Mouse (Mus musculus): Measurements from ENCODE around the gene Cfap36.

Gene Cfap36

DNA sequence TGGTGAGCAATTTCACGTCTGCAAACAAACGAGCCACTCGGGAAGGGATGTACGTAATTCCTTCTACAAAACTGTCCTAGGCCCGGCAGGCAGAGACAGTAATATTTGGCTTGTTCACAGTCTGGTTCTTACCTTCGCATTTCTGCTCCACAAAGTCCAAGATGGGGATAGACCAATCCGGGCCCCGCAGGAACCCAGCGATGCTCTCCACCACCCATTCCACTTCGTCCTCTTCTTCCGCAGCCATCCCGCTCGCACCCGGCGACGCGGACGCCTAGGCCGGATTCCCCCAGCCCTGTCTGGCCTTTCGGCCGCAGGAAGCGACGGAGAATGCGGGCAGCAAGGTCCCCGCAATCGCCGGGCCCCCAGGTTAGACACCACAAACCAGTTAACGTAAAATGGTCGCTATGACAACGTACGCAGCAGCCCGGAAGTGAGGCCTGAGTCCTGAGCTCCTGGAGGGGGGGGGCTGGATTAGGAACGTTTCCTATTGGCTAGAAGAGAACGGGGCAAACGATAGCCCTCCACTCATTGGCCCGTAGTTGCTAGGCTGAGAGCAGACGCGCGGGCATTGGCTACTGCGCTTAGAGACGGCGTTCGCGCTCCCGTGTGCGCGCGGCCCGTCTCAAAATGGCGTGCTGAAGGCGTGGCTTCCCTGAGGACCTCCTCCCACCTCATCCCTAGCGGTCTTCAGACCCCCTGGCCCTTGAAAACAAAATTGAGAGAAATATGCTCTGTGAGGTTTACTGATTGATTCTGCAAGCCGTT, at the start of gene Cfap36:
Cfap36 (minus strand) TSS at position 527 of the 768 bp plus-strand sequence.
- peak; percentile 97 for DNase-seq

DNA sequence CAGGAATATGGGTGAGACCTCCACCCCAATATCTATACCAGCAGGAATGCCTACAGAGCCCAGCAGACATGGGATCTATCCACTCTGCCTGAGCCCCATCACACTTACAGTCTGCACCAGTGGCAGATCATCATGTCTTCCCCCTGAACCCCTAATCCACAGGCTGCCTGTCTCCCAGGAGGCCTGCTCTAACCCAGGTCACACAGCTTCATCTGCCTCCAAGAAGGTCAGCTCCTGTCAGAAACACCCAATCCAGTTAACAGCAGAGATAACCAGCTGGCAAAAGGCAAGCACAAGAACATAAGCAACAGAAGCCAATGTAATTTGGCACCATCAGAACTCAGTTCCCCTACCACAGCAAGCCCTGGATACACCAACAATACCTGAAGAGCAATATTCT, 40.1 kb upstream of the Cfap36 start:
- DNase-seq, result no peak

DNA sequence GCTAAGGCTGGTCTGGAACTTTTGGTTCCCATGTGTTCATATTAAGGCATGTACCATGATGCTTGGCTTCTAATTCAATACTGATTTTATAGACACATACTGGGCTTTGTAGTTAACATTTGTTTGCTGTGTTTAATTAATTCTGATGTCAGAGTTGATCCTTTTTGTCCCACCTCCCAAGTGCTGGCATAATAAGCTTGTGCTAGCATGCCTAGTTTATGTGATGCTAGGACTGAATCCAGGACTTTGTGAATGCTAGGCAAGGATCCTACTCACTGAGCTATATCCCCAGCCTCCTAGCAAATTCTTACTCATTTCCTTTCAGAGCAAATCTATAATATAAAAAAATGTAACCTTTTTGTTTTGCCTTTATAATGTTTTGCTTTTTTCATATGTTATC, 38.8 kb upstream of the Cfap36 start:
- DNase-seq, result no peak

DNA sequence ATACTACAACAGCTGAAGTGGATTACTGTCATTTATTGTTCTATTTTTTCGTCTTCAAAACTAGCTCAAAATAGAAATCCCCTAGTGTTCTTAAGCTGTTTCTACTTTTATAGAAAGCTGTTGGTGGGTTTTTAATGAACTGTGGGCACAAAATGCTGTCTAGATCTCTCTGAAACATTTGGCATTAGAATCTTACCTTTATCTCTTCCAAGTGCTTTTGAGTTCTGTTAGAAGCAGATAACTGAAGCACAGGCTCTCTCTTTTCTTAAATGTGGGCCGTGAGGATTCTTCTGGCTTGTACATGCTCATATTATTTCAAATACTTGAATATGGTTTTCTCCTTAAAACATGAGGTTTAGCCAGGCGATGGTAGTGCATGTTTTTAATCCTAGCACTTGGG, 27.5 kb upstream of the Cfap36 start:
- no peak for DNase-seq

DNA sequence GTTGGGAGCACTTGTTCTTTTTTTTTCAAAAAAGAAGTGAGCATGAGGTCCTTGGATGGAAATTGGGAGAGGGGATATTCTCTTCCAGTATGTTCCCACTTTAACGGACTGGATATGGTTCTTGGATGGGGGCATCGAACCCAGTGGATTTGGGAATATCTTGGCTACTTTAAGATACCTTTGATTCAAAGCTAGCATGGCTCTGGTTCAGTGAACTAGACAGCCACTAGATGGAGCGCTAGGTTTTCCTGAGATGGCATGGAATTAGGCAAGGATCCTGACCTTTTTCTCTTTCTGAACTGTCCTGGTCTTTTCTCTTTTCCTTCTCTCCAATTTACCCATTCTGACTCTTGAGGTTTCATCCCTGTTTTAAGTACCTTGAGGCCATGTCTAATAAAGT, 20.6 kb upstream of the Cfap36 start:
- peak; percentile 10 for DNase-seq

DNA sequence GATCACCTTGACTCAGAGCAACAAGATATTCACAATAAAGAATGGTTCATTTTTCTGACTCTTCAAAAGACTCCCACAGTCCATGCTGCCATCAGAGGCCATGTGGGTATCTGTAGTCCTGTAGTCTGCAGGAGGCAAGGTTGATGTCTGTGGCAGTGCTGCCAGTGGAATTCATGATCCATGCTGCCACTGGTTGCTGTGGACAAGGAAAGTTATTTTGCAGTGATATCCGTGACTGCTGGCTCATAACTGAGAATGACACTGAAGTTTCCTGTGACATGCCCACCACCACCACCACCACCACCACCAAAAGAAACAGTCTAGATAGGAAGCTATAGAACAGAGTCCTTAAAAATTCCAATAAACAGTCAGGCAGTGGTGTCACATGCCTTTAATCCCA, 7.4 kb upstream of the Cfap36 start:
- DNase-seq, result no peak

DNA sequence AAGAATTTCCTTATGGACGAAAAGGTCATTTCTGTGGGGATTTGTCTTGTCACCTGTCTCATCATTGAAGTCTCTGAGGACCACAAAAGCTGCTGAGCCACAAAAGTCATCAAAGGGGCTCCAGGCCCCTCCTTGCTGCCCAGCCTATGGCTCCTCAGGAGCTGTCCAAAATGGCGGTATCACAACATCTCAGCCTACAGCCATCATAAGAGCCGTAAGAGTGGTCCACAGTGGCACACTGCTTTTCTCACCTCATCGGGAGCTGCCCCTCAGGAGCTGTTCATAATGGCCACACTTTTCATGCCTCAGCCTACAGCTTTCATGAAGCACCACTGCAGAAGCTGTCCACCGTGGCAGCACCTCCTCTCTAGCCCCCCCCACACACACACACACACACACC, 1.2 kb upstream of the Cfap36 start:
- DNase-seq, result no peak

DNA sequence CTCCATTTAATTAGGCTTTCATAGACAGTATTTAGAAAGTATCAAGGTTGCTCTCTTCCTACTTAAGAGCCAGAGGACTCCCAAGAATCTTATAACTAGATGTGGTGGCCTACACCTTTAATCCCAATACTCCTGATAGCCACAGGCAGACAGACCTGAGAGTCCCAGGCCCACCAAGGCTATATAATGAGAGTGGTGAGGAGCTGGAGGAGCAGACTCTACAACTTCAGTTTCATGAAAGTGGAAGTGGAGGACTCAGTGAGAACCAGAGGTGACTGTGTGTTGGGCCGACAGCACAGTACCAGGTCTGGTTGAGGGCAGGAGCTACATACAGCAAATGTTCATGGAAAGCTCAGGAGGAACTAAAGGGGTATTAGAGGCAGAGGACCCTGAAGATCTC, 516 bp upstream of the Cfap36 start:
- DNase-seq, result no peak

DNA sequence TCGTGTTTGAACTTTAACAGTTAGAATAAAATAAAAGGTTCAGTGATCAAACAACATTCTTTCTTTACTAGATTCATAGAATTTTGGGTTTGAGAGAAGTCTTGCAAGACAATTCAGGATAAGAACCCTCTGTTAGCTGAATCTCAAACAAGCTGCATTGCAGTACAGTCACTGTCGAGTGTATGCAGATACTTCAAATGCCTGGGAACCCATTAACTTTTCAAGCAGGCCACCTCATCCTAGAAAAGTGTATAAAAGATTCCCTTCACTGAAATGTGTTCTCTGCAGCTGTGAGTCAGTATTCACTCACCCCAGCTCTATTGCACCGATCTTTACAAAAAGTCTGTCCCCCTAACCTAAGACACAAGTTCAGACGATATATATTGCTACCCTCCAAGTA, 1.2 kb downstream of the Cfap36 start:
- DNase-seq, result no peak

DNA sequence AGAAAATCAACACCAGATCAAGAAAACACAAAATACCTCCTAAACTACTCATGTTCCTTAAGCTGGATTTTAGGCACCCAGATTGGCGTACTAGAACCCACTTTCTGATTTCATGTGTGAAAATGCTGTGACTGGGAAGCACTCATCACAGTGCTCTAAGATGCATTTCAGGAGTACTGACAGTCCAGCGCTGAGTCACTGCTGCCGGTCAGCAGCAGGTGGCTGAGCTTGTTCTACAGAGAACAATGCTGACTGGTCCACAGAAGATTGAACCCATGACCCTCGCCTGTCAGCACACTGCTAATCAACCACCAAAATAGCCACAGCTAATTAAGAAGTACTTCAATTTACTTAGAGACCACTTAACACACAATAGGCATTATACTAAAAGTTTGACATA, 5.2 kb downstream of the Cfap36 start:
- no peak for DNase-seq

DNA sequence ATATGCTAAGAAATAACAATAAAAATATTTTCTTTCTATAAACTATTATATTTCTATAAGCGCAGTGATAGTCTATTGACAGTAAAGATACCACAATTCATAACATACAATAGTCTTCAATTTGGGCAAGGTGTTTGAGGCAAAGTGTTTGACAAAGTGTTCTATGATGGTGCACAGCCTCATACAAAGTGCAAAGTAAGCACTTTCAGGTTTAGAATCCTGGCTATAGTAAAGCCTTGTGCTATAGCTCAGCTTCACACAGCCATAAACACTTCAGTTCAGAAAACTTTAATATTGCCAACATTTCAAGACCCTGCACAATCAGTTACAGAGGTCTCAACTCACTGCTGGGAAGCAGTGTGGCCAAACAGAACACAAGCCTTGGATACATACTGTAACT, 7.9 kb downstream of the Cfap36 start:
- DNase-seq, result no peak

DNA sequence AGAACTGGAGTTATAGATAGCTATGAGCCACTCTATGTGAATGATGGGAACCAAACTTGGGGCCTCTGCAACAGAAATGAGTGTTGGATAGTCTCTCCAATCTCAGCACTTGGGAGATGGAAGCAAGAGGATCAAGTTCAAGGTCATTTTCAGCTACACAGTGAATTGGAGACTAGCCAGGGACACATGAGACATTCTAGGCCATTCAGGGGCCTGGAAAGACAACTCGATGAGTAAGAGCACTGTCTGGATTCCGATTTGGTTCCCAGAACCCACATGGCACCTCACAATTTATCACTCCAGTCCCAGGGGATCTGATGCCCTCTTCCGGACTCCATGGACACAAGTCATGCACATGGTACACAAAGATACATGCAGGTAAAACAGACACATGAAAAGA, 8.7 kb downstream of the Cfap36 start:
- no peak for DNase-seq

DNA sequence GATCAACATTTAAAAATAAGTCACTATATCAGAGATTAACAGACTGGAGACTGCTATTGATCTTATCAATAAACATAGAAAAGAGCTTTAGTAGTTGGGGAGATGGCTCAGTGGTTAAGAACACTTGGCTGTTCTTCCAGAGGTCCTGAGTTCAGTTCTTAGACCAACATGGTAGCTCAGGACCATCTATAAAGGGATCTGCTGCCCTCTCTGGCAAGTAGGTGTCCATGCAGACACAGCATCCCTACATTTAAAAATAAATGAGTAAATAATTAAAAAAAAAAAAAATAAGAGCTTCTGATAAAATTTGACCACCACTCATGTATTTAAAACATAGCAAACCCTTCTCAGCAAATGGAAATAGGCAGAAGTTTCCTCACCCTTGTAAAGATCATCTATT, 9.2 kb downstream of the Cfap36 start:
- DNase-seq, result no peak

DNA sequence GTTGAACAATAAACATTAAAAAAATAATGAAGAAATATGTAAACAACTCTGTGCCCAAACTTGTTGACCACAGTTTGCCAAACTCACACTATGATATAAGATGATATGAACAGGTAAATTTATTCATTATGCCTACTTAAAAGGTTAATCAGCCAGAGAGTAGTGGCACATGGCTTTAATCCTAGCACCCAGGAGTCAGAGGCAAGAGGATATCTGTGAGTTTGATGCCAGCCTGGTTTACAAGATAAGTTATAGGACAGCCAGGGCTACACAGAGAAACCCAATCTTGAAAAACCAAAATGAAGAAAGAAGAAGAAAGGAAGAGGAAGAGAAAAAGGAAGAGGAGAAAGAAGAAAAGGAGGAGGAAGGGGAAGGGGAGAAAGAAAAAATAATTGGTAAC, 9.8 kb downstream of the Cfap36 start:
- no peak for DNase-seq

DNA sequence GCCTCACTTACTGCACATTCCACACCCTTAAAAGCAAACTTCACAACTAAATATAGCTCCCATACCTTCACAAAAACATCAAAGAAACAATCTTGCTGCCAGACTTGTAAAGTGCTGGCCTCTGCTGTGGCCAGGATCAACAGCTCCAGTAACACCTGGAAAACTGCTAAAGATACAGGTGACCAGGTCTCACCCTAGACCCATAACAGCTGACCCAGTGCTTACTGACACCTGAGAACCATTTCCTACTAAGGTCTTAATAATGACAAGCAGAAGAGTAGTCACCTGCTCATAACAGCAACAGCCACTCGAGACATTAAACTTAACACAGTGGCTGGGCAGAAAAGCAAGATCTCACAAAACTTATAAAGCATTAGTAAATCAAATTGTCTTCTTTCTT, 13.6 kb downstream of the Cfap36 start:
- no peak for DNase-seq

DNA sequence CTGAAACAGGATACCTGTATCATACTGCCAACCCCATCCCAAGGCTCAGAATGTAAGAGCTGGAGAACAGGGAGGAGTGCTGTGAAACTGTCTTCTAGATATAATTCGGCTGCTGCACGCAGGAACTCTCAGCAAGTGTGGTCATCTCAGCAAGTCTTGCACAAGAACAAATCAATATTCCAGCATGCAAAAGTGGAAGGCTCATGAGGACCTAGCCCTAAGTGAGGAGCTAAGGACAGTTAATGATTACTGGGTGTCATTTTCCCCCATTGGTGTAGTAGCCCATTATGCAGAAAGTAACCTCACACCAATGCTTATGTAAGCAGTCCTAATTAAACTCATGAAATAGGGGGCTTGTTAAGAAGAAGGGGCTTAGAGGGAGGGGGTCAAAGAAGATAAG, 18.3 kb downstream of the Cfap36 start:
- no peak for DNase-seq

DNA sequence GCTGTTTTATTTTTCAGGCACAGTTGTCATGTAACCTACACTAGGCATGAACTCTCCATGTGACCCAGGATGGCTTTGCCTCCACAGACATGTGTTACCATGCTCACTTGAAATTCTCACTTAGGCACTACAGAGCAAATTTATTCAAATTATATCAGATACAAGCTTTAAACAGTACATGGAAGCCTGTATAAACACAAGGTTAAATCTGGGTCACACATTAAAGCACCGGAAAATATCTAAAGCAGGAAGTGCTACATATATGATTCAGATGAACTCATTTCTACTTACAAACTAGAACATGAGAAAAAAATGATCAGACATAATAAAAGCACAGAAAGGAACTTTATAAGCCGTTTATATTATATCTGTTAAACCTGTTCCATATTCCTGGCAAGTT, 22.5 kb downstream of the Cfap36 start:
- no peak for DNase-seq

DNA sequence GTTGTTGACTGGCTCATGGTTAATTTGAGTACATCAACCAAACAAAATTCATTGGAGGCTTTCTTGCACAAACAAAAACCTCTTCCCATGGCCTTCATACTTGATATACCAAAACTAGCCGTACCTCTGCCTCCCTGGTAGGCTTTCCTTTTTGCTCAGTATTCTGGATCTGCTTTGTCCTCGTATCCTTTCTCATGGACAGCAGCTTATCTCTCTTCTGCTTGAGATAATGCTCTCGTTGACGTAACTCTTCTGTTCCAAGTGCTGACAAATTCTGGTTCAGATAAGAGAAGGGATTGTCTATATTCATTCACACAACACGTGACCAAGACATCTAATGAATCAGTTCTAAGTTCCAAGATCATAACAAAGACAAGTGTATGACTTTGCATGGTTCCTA, 24.9 kb downstream of the Cfap36 start:
- no peak for DNase-seq

DNA sequence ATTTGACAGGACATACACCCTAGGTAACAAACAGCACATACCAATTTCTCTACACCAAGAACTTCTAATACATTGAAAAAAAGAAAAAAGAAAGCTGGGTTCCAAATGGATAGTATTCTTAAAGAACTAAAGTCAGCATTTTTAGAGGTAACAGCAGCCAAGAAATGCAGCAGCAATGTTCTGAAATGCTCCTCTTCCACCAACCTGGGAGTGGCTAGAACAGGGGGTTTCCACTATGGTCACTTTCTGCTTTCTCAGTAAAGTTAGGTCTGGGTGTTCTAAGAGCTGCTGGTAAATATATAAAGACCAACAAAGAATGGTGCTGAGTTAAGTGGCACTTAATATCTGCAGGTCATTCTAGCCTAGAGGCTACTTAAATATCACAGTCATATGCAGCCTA, 28.2 kb downstream of the Cfap36 start:
- no peak for DNase-seq

DNA sequence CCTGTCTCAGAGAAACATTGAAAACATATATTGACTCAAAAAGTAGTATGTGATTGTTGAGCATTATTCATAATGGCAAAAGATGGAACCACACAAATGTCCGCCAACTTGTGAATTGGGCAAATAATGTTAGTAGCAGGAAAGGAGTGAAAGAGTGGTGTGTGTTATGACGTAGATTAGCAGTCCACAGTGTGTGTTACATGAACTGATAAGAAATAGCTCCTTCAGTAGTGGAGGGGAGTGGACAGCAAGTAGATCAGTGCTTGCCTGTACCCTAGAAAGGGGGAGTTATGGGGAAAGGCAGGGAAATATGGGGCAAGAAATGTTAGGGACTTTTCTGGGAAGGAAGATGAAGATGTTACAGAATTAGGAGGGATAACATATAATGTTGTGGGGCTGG, 31.0 kb downstream of the Cfap36 start:
- no peak for DNase-seq

DNA sequence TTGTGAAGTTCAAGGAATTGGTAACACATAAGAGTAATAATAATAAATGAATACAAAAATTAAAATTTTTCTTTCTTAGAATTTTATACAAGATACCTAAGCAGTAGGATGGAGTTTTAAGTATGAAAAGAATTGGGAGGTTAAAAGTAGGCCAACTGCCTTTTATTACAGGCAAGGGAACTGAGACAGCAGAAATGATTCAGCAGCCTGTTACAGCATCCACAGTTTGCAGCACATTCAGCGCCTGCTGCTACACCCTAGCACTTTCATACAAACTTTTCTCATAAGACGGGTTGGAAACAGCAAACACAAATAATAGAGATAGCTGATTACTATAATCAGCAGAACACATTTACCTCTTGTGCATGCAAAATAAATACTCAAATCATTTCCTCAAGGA, 37.4 kb downstream of the Cfap36 start:
- DNase-seq, result no peak

DNA sequence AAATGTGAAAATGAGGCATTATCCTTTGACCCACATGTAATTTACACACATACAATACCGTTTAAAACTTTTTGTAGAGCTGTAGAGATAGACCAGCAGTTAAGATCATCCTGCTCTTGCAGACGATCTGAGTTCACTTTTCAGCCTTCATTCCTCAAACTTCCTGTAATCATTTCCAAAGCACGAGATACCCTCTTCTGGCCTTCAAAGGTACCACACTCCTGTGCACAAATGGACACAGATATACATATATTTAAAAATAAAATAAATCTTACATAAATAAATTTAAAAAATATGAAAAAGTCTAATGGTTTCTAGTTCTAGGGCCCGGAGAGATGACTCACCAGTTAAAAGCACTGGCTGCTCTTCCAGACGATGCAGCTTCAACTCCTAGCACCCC, 43.6 kb downstream of the Cfap36 start:
- no peak for DNase-seq

DNA sequence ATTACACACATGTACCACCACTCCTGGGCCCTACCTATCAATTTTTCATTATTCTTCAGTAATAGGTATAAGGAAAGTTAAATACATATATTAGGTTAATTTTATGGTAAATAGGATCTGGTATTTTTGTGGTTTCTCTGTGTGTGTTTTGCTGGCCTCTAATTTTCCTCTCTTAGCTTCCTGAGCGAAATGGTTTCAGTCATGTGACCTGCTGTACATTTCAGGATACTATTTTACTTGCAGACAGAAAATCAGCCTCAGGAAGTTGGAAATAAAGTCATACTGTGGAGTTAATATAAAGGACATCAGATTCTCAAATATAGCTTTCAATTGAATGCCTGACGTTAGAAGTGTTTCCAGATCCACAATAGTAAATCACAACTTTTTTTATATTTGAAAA, 58.2 kb downstream of the Cfap36 start:
- DNase-seq, result no peak

DNA sequence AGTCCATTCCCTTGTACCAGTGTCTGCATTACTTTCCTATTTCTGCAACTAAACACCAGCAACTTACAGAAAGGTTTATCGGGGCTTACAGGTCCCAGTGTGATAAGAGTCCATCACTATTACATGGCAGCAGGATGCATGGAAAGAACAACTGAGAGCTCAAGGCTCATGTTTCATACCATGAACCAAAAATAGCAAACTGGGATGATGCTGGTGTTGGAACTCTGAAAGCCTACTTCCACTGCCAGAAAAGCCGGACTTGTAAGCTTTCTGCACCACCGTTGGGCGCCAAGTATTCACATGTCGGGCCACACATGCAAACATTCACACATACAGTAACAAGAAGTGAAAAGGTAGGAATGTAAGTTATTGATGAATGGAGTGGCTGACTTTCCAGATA, 65.5 kb downstream of the Cfap36 start:
- no peak for DNase-seq

DNA sequence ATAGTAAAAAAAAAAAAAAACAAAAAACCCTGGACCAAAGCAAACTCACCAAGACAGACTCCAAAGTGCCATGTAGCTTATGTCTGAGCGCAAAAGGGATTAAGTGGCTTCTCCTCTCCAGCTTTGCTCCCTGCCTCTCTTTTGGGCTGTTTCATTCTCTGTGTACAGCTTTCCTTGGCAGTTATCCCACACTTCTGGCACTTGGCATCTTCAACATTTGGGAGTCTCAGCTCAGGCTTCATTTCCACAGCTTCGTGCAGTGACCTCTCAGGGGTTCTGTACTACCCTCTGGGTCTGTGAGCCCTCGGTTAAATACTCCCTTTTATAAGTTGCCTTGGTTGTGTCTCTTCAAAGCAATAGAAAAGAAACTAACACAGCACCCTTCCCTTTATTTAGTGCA, 66.6 kb downstream of the Cfap36 start:
- DNase-seq, result peak; percentile 45

DNA sequence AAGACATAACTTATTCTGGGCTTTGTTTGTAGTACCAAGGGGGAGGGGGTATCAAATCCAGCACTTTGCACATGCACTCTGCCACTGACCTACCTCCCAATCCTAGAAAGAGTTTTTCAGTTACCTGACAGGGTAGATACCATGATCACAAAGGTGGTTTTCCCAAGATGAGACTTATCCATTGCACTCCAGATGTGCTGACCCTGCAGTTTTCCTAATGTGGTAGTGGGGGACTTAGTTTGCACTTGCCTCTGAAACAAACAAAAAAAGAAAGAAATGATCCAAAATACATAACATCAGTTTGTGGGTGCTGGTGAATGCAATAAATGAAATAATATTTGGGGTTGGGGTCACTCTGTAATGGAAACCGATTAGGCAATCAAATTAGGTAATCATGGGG, 67.9 kb downstream of the Cfap36 start:
- no peak for DNase-seq
